Mouse (Mus musculus) erythroblast, embryonic 14.5 days (primary cell): ENCODE measurements around the gene Xlr5a. TPM values are rescaled to one million over a fixed set of nuclear protein-coding genes. Genes with fewer than 3 reads are reported as not detected.
"Not testable (repeated sequence)": the region's sequence is repeated elsewhere in the genome, so short reads cannot be mapped to it uniquely, and the experiment has no call there.

Source experiments
- H3K27me3 ChIP-seq: 2 replicates; pipeline ENCODE4 v1.6.1; 2012; ENCODE audit warnings: inconsistent platforms; ENCODE audit not compliant: control insufficient read depth
- H3K36me3 ChIP-seq: 2 replicates; pipeline ENCODE4 v1.6.1; 2012; ENCODE audit warnings: mild to moderate bottlenecking, inconsistent platforms; ENCODE audit not compliant: control insufficient read depth
- H3K4me1 ChIP-seq: 2 replicates; pipeline ENCODE4 v1.6.1; 2012; ENCODE audit warnings: inconsistent platforms; ENCODE audit not compliant: control insufficient read depth
- H3K4me3 ChIP-seq: replicated peaks from 2 replicates; pipeline ENCODE3; 2012; ENCODE audit warnings: moderate library complexity, mild to moderate bottlenecking, inconsistent platforms
- H3K9me3 ChIP-seq: 2 replicates; pipeline ENCODE4 v1.6.1; 2012; ENCODE audit warnings: low read length, inconsistent platforms, mixed read lengths; ENCODE audit not compliant: control insufficient read depth
- GATA1 ChIP-seq: IDR thresholded peaks from 2 replicates; pipeline ENCODE4 v1.6.1; 2012; ENCODE audit warnings: low read length, inconsistent platforms, mixed read lengths
- TAL1 ChIP-seq: IDR thresholded peaks from 3 replicates; pipeline ENCODE4 v1.6.1; 2012; ENCODE audit warnings: low read length, inconsistent platforms, mixed read lengths
- polyA plus RNA-seq: library from polyadenylated mRNA; stranded (reverse); fragments of >175 nt; gene quantifications from 2 replicates; pipeline ENCODE4 v1.2.3, GENCODE M21; 2012

The Xlr5a gene
- polyA plus RNA-seq, 1 experiment: not detected

DNA sequence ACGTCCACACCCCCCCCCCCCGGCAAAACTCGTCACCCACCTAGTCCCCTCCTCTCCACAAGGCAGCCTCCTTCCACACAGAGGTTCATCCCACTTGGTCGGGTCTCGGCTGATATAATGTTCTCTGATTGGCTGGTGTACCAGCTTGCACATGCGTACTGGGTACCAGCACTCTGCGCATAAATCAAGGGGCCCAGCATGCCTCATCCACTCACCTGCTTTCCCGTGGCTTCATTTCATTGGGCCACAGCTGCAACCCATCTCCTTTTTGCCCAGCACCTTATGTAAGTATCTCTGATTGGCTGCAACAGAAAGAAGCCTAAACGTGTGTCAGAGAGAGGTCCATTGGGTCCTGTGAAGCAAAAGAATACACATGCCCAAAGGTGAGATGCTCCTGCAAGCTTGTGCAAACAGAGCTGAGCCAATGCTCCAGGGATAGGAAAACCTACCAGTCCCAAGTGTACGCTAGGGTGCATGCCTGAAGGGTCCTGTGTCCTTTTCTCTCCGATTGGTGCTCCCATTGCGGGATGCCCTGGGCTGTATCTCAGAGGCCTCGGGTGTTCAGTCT lies 195.8 kb downstream of the Xlr5a start, which contains the start of gene Xlr3a:
Xlr3a (minus strand) TSS at position 155 of the 568 bp plus-strand sequence.
- not testable (repeated sequence) for H3K4me1 ChIP-seq, H3K9me3 ChIP-seq, H3K27me3 ChIP-seq, H3K4me3 ChIP-seq, H3K36me3 ChIP-seq

DNA sequence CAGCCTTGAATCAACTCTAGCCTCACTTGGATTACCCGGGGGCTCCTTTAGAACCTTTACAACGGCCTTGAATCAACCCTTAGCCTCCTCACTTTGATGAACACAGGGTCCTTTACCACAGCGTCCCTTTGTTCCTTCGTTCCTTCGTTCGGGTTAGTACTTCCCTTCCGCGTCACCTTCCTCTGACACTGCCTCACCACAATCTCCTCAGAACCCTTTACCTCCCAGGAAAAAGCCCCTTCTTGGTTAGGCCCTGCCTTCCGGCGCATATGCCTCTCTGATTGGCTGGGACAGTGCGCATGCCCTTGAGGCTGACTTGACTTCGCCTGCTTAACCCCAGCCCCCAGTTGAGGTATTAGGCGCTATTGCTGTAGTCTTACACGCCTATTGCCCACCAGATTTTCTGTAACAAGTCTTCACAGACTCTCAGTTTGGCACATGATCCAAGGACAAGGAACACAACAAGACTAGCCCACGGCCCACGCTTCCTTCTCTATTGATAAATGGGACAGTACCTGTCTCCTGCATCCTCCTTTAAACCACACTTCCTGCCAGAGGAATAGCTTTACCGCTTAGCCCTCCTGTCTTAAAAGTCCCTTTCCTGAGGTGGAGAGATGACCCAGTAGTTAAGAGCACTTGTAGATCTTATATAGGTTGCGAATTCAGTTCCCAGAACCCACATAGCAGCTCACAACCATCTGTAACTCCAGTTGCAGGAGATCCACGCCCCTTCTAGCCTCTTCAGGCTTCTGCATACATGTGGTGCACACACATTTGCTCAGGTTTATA lies 210.3 kb downstream of the Xlr5a start, which contains the start of gene Xlr4a:
Xlr4a (minus strand) TSS at position 212 of the 789 bp plus-strand sequence.
- H3K4me3 ChIP-seq: not testable (repeated sequence)

DNA sequence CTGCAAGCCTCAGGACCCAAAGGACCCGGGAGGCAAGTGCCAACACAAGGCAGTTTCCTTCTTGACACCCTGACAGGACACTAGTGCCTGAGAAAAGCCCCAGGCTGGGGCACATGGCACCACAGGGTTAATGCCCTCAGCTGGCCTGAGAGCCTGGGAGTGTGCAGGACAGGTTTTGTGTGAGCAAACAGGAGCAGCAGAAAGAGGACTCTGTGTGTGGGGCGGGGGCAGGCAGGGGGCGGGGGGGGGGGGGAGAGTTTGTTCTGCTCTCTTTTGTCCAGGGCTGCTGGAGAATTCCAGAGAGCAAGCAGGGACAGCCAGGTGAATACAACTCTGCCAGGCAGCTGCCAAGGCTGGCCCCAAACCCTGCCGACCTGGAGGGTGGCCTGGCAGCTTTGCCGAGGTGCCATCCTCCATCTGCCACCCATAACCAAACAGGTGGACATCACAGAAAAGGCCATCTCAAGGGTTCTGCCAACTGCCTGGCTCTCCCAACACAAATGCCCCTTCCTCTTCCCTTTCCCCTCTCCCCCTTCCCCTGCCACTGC lies 225.9 kb downstream of the Xlr5a start:
- not testable (repeated sequence) for H3K36me3 ChIP-seq, H3K4me1 ChIP-seq, H3K9me3 ChIP-seq, H3K4me3 ChIP-seq, H3K27me3 ChIP-seq

More for the DNA sequence above, 210.3 kb downstream of the Xlr5a start, which contains the start of gene Xlr4a:
- H3K9me3 ChIP-seq, H3K4me1 ChIP-seq, H3K27me3 ChIP-seq, H3K36me3 ChIP-seq: not testable (repeated sequence)

DNA sequence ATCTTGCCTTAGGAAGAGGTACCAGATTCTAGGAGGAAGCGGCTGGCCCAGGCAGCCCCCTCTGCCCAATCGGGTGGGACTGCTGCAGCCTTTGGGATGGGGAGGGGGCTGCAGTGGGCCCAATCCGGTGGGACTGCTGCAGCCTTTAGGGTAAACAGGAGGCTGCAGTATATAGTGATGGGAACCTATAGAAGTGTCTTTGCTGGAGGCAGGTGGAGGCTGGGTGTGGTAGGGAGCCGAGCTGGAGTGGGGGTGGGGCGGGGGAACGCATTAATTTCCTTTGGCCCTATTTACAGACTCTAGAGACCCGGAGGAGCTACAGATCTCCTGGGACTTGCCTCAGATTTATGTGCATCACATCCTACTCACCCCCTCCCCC lies 228.4 kb downstream of the Xlr5a start, which contains the start of gene Pnma3:
Pnma3 (plus strand) TSS at position 373 of the 379 bp plus-strand sequence.
- H3K4me1 ChIP-seq: no peaks in the 10 kb centered on the region
- peaks cover 8% of the 10 kb centered on the region for H3K27me3 ChIP-seq
- no peaks in the 10 kb centered on the region for H3K36me3 ChIP-seq
- H3K9me3 ChIP-seq: no peaks in the 10 kb centered on the region
- no peak for TF ChIP-seq GATA1
- TF ChIP-seq TAL1: no peak
- no peak within 1 kb of the TSS for H3K4me3 ChIP-seq

DNA sequence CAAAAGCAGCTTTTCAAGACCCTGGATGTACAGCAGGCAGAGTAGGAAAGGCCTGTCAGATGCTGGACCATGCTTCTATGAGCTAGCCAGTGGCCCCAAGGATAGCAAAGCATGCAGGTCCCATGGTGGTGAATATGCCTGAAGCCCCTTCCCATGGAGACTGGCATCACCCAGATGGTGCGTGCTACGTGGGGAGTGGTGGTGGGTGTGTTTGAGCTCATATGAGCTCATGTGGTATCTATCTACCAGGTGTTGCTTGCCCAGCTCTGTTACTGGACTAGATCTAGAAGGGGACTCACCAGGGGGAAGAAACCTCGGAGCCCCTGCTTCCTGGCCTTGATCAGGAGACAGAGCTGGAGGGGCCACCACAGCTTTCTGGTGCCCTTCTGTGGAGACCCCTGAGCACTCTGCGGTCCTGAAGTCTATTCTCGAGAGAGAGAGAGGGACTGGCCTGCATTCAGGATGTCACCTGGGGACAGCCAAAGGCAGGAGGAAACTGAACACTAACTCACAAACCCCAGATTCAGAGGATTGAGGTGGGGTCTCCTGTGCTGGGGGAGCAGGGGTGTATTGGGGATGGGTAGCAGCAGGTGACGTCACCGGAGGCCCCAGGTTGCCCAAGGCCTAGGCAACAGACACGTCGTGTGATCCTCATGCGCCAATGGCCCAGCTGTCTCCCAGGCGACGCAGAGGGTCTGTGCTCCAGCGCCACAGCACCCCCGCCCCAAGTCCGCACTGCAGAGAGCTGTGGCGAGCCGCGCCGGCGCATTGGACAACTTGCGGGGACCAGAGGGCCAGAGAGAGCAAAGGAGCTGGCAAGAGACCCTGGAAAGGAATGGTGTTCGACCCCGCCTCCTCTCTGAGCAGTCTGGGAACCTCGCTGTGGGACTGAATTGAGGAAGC lies 229.0 kb downstream of the Xlr5a start:
- Histone ChIP-seq H3K9me3 (no peaks in the 10 kb centered on the region), H3K4me1 (no peaks in the 10 kb centered on the region), H3K36me3 (no peaks in the 10 kb centered on the region), H3K4me3 (no peak overlapping the region), H3K27me3 (peaks cover 8% of the 10 kb centered on the region)
- TF ChIP-seq GATA1 (no peak), TAL1 (no peak)

DNA sequence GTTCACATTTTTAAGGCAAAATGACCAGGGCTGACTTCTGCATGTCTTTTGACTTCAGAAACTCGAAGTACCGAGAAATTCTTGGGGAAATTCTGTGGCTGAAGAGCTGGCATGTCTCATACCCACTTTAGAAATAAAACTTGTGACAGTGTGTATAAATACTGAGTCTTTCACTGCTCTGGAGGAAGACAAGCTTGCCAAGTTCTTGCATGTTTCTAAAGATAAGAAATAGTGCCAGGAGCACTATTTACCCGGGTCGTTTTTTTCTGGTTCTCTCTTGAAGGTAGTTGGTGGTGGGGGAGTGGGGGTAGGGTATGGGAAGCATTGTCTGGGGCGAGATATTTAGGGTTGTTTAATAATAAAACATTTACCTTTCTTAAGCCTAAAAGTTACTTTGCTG lies 230.5 kb downstream of the Xlr5a start:
- Histone ChIP-seq H3K27me3 (peaks cover 8% of the 10 kb centered on the region), H3K4me1 (no peaks in the 10 kb centered on the region), H3K4me3 (no peak overlapping the region), H3K9me3 (no peaks in the 10 kb centered on the region), H3K36me3 (no peaks in the 10 kb centered on the region)
- TF ChIP-seq TAL1: no peak
- no peak for TF ChIP-seq GATA1

DNA sequence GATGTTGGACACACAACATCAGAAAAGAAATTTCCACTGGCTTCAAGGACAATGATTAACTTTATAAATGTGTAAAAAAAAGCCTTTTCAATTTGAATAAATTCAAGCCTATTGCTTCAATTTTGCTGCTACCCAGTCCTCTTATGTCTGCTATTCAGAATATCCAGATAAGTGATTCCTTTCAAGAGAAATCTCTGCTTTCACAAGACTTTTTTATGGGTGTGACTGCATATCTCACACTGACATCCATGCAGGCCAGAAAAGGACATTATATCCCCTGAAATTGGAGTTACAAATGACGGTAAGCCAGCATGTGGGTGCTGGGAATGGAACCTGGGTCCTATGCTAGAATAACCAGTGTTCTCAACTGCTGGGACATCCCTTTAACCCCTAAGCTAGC lies 231.2 kb downstream of the Xlr5a start:
- no peaks in the 10 kb centered on the region for H3K9me3 ChIP-seq
- no peaks in the 10 kb centered on the region for H3K36me3 ChIP-seq
- peaks cover 8% of the 10 kb centered on the region for H3K27me3 ChIP-seq
- TF ChIP-seq GATA1: no peak
- TF ChIP-seq TAL1: no peak
- H3K4me3 ChIP-seq: no peak overlapping the region
- H3K4me1 ChIP-seq: no peaks in the 10 kb centered on the region

Other genes starting within 250 kb of the Xlr5a start
- not detected in 2 replicates for gene Pnma3, start 228.2 kb downstream of the Xlr5a start, polyA plus RNA-seq
- not detected in 2 replicates for gene Xlr4a, start 210.5 kb downstream of the Xlr5a start, polyA plus RNA-seq
- gene Xlr3a, start 195.9 kb downstream of the Xlr5a start, polyA plus RNA-seq: not detected in 2 replicates
- not detected in 2 replicates for gene Gm14685, start 175.9 kb downstream of the Xlr5a start, polyA plus RNA-seq
- gene Xlr5b, start 144.2 kb downstream of the Xlr5a start, polyA plus RNA-seq: not detected in 2 replicates
- not detected in 2 replicates for gene DXBay18, start 143.5 kb downstream of the Xlr5a start, polyA plus RNA-seq
- gene Spin2d, start 116.0 kb downstream of the Xlr5a start, polyA plus RNA-seq: not detected in 2 replicates
- not detected in 2 replicates for gene Xlr3b, start 100.8 kb downstream of the Xlr5a start, polyA plus RNA-seq
- gene Xlr4b, start 78.6 kb downstream of the Xlr5a start, polyA plus RNA-seq: not detected in 2 replicates
- gene F8a, start 64.7 kb downstream of the Xlr5a start, polyA plus RNA-seq: 0.45 and 0.53 TPM in 2 replicates
- 0.19 TPM in 1 of 2 replicates, not detected in the other for gene Xlr4c, start 49.8 kb downstream of the Xlr5a start, polyA plus RNA-seq
- not detected in 2 replicates for gene Xlr3c, start 27.6 kb downstream of the Xlr5a start, polyA plus RNA-seq
- gene Xlr5c, start within 50 bp of the Xlr5a start, polyA plus RNA-seq: not detected in 2 replicates
- gene Gm45015, start 43.9 kb upstream of the Xlr5a start, polyA plus RNA-seq: not detected in 2 replicates
- gene Zfp275, start 49.6 kb upstream of the Xlr5a start, polyA plus RNA-seq: 0.01 and 0.02 TPM in 2 replicates
- not detected in 2 replicates for gene Gm18336, start 105.8 kb upstream of the Xlr5a start, polyA plus RNA-seq
- not detected in 2 replicates for gene Zfp92, start 118.1 kb upstream of the Xlr5a start, polyA plus RNA-seq
- not detected in 2 replicates for gene Trex2, start 142.4 kb upstream of the Xlr5a start, polyA plus RNA-seq
- gene Haus7, start 166.1 kb upstream of the Xlr5a start, polyA plus RNA-seq: 0.72 and 1.1 TPM in 2 replicates
- gene Bgn, start 190.6 kb upstream of the Xlr5a start, polyA plus RNA-seq: 0.01 and 0.04 TPM in 2 replicates
- not detected in 2 replicates for gene Atp2b3, start 210.1 kb upstream of the Xlr5a start, polyA plus RNA-seq